Mouse (Mus musculus) liver, adult 2 months (tissue): Measurements from ENCODE around the gene Ap4s1.

Source experiments
- CTCF ChIP-seq: fragments of 200-500 bp; IDR thresholded peaks from 2 replicates; pipeline ENCODE4 v1.5.1; 2011; ENCODE audit warnings: low read depth, low read length, control low read depth
- POLR2A ChIP-seq: fragments of 200-500 bp; IDR thresholded peaks from 2 replicates; pipeline ENCODE4 v1.6.1; 2011; ENCODE audit warnings: low read length, control low read depth; ENCODE audit not compliant: insufficient read depth; ENCODE audit errors: extremely low read depth

DNA sequence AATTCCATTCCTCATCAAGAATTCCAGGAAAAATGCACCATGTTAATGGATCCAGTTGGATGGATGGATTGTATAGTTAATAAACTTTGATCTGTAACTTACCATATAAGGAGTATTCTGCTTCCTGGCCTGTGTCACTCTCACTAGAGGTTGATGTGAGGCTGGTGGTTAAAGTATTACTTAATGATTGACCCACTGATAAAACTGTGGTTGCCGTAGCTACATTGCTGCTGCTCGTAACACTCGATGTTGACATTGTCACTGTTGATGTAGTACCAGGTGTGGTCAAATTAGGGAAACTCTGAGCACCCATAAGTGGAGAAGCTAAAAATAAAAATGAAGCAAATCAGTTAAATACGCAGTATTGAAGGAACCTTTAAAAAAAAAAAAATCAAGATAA, 76.6 kb downstream of the Ap4s1 start:
- TF ChIP-seq POLR2A (no peak), CTCF (no peak)
